Mouse (Mus musculus) kidney, embryonic 14.5 days (tissue): ENCODE results near the gene Mipep. TPM values are rescaled to one million over a fixed set of nuclear protein-coding genes. Genes with fewer than 3 reads are reported as not detected.

Experiments
- ATAC-seq: fragments of 200-750 bp; cut with Nextera tagmentation; 2 replicates; pipeline ENCODE4 v1.8.0; 2017; ENCODE audit warnings: moderate number of reproducible peaks, mild to moderate bottlenecking, moderate TSS enrichment, moderate library complexity; ENCODE audit not compliant: low FRiP score, low TSS enrichment
- H3K27ac ChIP-seq: fragments of 300-500 bp; sonication (generic); 2 replicates; pipeline ENCODE4 v1.5.1; 2014; ENCODE audit warnings: low read depth, mild to moderate bottlenecking, low read length, moderate library complexity, mixed read lengths
- H3K27me3 ChIP-seq: fragments of 300-500 bp; sonication (generic); 2 replicates; pipeline ENCODE4 v1.6.1; 2014; ENCODE audit warnings: mild to moderate bottlenecking, low read length; ENCODE audit not compliant: control insufficient read depth, insufficient read depth
- H3K36me3 ChIP-seq: fragments of 300-500 bp; sonication (generic); 2 replicates; pipeline ENCODE4 v1.6.1; 2014; ENCODE audit warnings: low read length, mixed read lengths; ENCODE audit not compliant: control insufficient read depth, insufficient read depth
- H3K4me1 ChIP-seq: fragments of 300-500 bp; sonication (generic); 2 replicates; pipeline ENCODE4 v1.6.1; 2014; ENCODE audit warnings: low read length, mixed read lengths; ENCODE audit not compliant: control insufficient read depth, insufficient read depth
- H3K4me2 ChIP-seq: fragments of 300-500 bp; sonication (generic); replicated peaks from 2 replicates; pipeline ENCODE4 v1.6.1; 2014; ENCODE audit warnings: low read depth, mild to moderate bottlenecking, low read length
- H3K4me3 ChIP-seq: fragments of 300-500 bp; sonication (generic); 2 replicates; pipeline ENCODE4 v1.5.1; 2014; ENCODE audit warnings: mild to moderate bottlenecking, low read length
- H3K9ac ChIP-seq: fragments of 300-500 bp; sonication (generic); 2 replicates; pipeline ENCODE4 v1.6.1; 2014; ENCODE audit warnings: low read depth, mild to moderate bottlenecking, low read length, moderate library complexity
- H3K9me3 ChIP-seq: fragments of 300-500 bp; sonication (generic); 2 replicates; pipeline ENCODE4 v1.6.1; 2016; ENCODE audit warnings: low read length; ENCODE audit not compliant: control insufficient read depth
- WGBS: fragments of 180-500 bp; shearing (Covaris S2); extraction: QIAGEN DNeasy Blood & Tissue Kit; methylation state at CpG from one replicate; pipeline ENCODE4 v1.1.7; 2014; 5-methylcytosine and 5-hydroxymethylcytosine counted together
- polyA plus RNA-seq: library from polyadenylated mRNA; unstranded; fragments of >200 nt; fragmentation: Nextera tagmentation; extraction: Ambion mirVana; gene quantifications from 2 replicates; pipeline ENCODE4 v1.2.1, GENCODE M21; 2014

The Mipep gene
- polyA plus RNA-seq, 1 experiment from 2014 or later = 26.5 TPM

DNA sequence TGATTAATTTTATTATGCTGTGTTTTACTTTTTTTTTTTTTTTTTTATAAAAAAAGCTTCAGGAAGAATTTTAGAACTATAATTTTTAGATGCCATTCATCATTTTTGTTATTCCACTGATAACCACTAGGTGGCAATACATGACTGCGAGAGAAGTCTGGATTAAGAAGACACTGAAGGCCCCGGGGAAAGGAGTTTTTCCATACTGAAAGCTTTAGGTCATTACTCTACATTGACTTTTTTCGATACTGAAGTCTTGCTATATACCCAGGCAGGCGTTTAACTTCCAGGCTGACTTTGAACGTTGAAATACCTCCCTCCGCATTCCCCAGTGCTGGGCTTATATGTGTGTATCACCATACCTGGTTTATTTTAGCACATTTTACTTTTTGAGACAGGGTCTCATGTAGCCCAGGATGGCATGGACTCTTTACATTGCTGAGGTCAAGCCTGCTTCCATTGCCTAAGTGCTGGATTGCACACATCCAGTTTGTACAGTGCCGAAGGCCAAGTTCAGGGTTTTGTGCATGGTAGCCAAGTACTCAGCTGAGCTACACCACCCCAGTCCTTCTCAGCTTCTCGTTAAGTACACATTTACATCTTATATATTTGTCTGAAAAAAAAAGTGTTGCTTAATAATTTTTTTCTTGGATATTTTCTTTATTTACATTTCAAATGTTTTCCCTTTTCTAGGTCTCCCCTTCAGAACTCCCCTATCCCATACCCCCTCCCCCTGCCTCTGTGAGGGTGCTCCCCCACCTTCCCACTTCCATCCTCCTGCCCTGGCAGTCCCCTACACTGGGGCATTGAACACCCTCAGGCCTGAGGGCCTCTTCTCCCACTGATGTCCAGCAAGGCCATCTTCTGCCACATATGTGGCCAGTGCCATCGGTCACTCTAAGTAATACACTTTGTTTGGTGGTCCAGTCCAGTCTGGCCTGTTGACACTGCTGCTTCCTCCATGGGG lies 15.7 kb downstream of the Mipep start:
- Histone ChIP-seq H3K27ac (no peak overlapping the region), H3K9ac (no peak overlapping the region), H3K4me1 (no peaks in the 10 kb centered on the region), H3K4me2 (no peak overlapping the region), H3K4me3 (no peak overlapping the region), H3K36me3 (peaks cover 38% of the 10 kb centered on the region), H3K27me3 (no peaks in the 10 kb centered on the region), H3K9me3 (no peaks in the 10 kb centered on the region)
- no peak for ATAC-seq
- WGBS = 52% methylated on average over 9 of the region's 9 CpGs

DNA sequence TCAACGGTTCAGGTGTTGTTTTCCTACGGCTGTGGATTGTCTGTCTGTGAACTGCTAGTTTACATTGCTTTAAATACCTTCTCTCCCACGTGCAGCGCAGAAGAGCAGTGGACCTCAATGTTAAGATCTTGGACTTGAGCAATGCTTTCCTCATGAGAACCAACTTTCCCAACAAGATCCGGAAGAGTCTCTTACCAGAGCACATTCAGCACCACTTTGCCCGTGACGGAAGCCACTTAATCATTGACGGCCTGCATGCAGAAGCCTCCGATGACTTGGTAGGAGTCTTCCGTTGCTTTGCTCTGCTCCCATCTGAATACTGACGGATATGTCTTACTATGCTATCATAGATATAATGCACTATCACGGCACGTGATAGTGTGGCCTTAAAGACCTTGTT lies 17.7 kb downstream of the Mipep start:
- Histone ChIP-seq H3K4me3 (no peak overlapping the region), H3K4me2 (no peak overlapping the region), H3K27ac (no peak overlapping the region), H3K36me3 (peaks cover 29% of the 10 kb centered on the region), H3K9me3 (no peaks in the 10 kb centered on the region), H3K27me3 (no peaks in the 10 kb centered on the region), H3K4me1 (no peaks in the 10 kb centered on the region), H3K9ac (no peak overlapping the region)
- 96% methylated on average over 13 of the region's 13 CpGs for whole genome bisulfite sequencing
- no peak for ATAC-seq

DNA sequence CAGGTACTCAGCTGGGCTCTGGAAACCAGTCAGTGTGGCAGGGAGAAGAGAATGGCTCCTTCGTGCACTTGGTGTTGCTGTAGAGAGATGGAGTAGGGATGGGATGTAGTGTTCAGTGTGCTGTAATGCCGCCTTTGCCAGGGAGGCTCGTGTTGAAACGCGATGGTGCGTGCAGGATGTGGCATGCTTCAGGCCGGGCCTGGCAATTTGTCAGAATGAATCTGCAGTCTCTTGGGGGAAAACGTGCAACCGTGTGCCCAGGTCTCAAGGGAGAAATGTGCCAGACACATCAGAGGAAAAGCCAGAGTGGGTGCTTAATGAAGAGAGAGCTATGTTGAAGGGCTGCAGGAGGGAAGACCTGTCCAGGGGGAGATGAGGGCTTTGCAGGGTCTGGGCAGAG lies 20.6 kb downstream of the Mipep start:
- H3K36me3 ChIP-seq = peaks cover 15% of the 10 kb centered on the region
- no peak for ATAC-seq

DNA sequence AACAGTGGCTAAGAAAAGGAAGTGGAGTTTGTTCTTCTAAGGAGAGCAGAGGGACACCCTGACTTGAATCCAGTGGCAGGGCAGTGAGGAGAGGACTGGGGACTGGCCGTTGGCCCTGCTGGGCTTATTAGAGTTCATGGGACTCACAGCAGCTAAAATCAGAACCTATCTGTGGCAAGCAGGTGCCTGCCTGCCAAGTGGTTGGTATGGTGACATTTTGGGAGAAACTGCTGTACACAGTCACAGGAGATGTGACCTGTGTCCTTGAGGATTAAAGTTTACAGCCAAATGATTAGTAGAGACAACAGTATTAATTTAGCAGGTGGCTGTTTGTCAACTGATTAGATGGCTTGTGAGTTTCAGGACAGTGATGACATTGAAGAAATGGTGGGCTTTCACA lies 21.5 kb downstream of the Mipep start:
- Histone ChIP-seq H3K9ac (no peak overlapping the region), H3K36me3 (peaks cover 13% of the 10 kb centered on the region), H3K4me1 (no peaks in the 10 kb centered on the region), H3K4me2 (no peak overlapping the region), H3K27me3 (no peaks in the 10 kb centered on the region), H3K4me3 (no peak overlapping the region), H3K9me3 (no peaks in the 10 kb centered on the region), H3K27ac (no peak overlapping the region)
- no peak for ATAC-seq
- 87% methylated on average over 1 of the region's 1 CpGs for WGBS

More for the DNA sequence above, 20.6 kb downstream of the Mipep start:
- H3K9me3 ChIP-seq = no peaks in the 10 kb centered on the region
- no peak overlapping the region for H3K4me2 ChIP-seq
- no peak overlapping the region for H3K4me3 ChIP-seq
- 96% methylated on average over 9 of the region's 9 CpGs for WGBS
- no peaks in the 10 kb centered on the region for H3K4me1 ChIP-seq
- H3K27ac ChIP-seq = no peak overlapping the region
- no peak overlapping the region for H3K9ac ChIP-seq
- no peaks in the 10 kb centered on the region for H3K27me3 ChIP-seq

DNA sequence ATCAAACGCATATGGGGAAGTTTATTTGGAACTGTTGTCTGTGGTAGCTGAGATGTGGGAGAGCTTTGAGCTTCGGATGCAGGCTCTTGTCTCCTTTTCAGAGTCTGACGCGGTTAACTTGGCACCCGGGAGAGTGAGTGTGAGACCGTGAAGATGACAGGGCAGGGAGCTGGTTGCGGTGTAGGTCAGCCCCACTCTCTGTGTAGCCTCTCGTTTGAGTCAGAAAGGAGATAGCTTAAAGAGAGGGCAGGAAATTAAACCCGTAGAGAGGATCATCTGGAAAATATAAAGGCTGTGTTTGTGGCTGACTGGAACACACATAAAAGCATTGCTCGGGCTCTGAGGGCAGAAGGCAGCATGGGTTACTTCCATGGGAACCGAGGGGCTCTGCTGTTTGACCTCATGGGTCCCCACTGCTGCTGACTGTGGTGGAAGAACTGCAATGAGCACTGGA lies 22.5 kb downstream of the Mipep start:
- no peaks in the 10 kb centered on the region for H3K9me3 ChIP-seq
- H3K27ac ChIP-seq = no peak overlapping the region
- WGBS = 28% methylated on average over 11 of the region's 11 CpGs
- no peak overlapping the region for H3K4me3 ChIP-seq
- no peaks in the 10 kb centered on the region for H3K4me1 ChIP-seq
- H3K36me3 ChIP-seq = peaks cover 16% of the 10 kb centered on the region
- H3K4me2 ChIP-seq = no peak overlapping the region
- no peak for ATAC-seq
- H3K27me3 ChIP-seq = no peaks in the 10 kb centered on the region
- no peak overlapping the region for H3K9ac ChIP-seq

DNA sequence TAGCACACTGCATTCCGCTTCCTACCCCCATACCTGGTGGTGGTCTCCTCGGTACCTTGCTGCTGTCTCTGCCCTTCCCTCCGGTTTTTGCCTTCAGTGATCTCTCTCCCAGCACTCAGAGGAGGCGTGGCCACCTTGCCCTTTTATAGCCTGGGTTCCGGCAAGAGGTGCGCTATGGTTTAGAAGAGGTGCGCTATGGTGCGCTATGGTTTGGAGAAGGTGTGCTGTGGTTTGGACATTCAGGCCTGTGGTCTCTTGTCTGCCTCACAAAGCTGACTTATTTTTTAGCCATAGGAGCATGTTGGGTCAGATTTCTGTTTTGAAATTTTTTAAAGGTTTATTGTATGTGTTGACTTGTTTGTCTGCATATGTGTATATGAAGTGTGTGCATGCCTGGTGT lies 25.5 kb downstream of the Mipep start:
- H3K4me1 ChIP-seq = no peaks in the 10 kb centered on the region
- 94% methylated on average over 8 of the region's 8 CpGs for WGBS
- H3K4me2 ChIP-seq = no peak overlapping the region
- H3K27me3 ChIP-seq = no peaks in the 10 kb centered on the region
- peaks cover 9% of the 10 kb centered on the region; the same call in 1 of the 2 replicates for H3K36me3 ChIP-seq
- no peak for ATAC-seq
- H3K4me3 ChIP-seq = no peak overlapping the region
- H3K27ac ChIP-seq = no peak overlapping the region
- no peaks in the 10 kb centered on the region for H3K9me3 ChIP-seq
- no peak overlapping the region for H3K9ac ChIP-seq

DNA sequence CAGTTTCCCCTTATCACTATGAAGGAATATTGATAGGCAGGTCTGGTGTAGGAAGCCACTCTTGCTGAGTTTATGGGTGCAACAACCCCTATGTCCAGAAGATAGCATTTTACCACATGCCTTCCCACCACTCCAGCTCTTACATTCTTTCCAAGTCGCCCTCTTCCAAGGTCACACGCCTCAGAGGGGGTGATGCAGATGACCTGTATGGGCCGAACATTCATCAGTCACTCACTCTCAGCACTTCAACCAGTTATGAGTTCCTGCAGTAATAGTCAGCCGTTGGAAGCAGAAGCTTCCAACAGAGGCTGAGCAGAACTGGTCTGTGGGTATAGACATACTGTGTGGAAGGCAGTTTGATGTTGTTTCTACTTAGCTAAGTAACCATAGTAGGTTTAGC lies 27.2 kb downstream of the Mipep start:
- peaks cover 12% of the 10 kb centered on the region; the same call in 1 of the 2 replicates for H3K36me3 ChIP-seq
- ATAC-seq = no peak

DNA sequence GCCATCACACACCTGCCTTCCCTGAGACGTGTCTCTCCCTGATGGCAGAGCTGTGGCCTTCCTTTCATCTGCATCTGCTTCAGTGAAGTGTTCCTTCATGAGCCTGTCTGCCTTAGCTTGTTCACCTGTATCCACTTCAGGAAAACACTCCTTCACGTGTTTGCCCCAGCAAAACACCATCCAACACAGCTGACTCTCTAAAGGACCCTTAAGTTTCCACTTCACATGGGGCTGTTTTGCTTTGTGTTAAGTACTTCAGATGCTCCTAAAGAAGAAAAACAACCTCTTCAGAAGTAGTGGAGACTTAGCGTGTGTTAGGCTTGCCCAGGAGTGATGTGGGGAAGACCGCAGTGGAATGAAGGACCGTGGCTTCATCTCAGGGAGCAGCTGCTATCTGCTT lies 30.7 kb downstream of the Mipep start:
- H3K27me3 ChIP-seq = no peaks in the 10 kb centered on the region
- peaks cover 12% of the 10 kb centered on the region; the same call in 1 of the 2 replicates for H3K36me3 ChIP-seq
- H3K4me3 ChIP-seq = no peak overlapping the region
- 83% methylated on average over 5 of the region's 5 CpGs for WGBS
- H3K9me3 ChIP-seq = no peaks in the 10 kb centered on the region
- no peak for ATAC-seq
- H3K9ac ChIP-seq = no peak overlapping the region
- H3K4me1 ChIP-seq = no peaks in the 10 kb centered on the region
- no peak overlapping the region for H3K27ac ChIP-seq
- H3K4me2 ChIP-seq = no peak overlapping the region

More for the DNA sequence above, 27.2 kb downstream of the Mipep start:
- 95% methylated on average over 4 of the region's 4 CpGs for WGBS
- H3K9me3 ChIP-seq = no peaks in the 10 kb centered on the region
- no peak overlapping the region for H3K4me3 ChIP-seq
- no peaks in the 10 kb centered on the region for H3K27me3 ChIP-seq
- no peak overlapping the region for H3K27ac ChIP-seq
- no peak overlapping the region for H3K9ac ChIP-seq
- H3K4me2 ChIP-seq = no peak overlapping the region
- no peaks in the 10 kb centered on the region for H3K4me1 ChIP-seq

DNA sequence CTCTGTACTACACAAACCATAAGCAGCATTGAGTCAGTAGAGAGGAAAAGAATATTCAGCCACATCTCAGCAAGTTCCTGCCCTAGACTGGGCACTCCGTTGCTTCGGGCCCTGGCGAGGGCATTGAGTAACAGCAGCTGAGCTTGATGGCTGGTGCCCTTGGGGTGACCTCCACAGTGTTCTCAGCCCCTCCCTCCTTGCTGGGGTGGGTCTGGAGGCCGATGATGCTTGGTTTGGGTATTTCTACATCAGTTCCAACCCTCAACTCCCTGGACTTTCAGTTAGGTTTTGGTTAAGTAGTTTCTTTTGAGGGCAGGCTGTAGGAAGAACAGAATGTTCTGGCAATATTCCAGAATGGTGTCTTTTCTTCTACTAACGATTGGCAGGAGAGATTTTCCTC lies 33.7 kb downstream of the Mipep start:
- H3K9me3 ChIP-seq = no peaks in the 10 kb centered on the region
- peaks cover 5% of the 10 kb centered on the region; the same call in 1 of the 2 replicates for H3K36me3 ChIP-seq
- no peak overlapping the region for H3K4me2 ChIP-seq
- no peak for ATAC-seq
- no peaks in the 10 kb centered on the region for H3K4me1 ChIP-seq
- no peak overlapping the region for H3K9ac ChIP-seq
- no peak overlapping the region for H3K27ac ChIP-seq
- no peak overlapping the region for H3K4me3 ChIP-seq
- WGBS = 72% methylated on average over 5 of the region's 5 CpGs
- H3K27me3 ChIP-seq = no peaks in the 10 kb centered on the region
